Mouse (Mus musculus): ENCODE data around the gene Tmem69. TPM values are rescaled to one million over a fixed set of nuclear protein-coding genes. Genes with fewer than 3 reads are reported as not detected.

Tmem69 gene
- total RNA-seq (2021): 10 to 100 TPM; 18.6 to 20.0 TPM

- DNase-seq: peak; percentile 81
Observed at GRCm38 (mm10) chr4:116555413-116556300, at the start of gene Tmem69. Gene Tmem69 (minus strand): TSS chr4:116555936.

GRCm38 (mm10) chr4:116596978-116597881 is 41.5 kb upstream of the Tmem69 start:
- DNase-seq: peak; percentile 87

GRCm38 (mm10) chr4:116596379-116596778 is 40.6 kb upstream of the Tmem69 start, which contains the start of gene Ccdc17:
Gene Ccdc17 (plus strand): TSS chr4:116596654.
- peak; percentile 7 for DNase-seq

GRCm38 (mm10) chr4:116595793-116596192 is 40.1 kb upstream of the Tmem69 start:
- DNase-seq: no peak

- DNase-seq: peak; percentile 12
Observed at GRCm38 (mm10) chr4:116558151-116558882, 2.6 kb upstream of the Tmem69 start.

GRCm38 (mm10) chr4:116557306-116558121 is 1.8 kb upstream of the Tmem69 start, which contains the start of gene Gpbp1l1:
Gene Gpbp1l1 (plus strand): TSS chr4:116557658.
- DNase-seq: peak; percentile 99

GRCm38 (mm10) chr4:116556561-116557305 is 997 bp upstream of the Tmem69 start:
- DNase-seq: peak; percentile 94

GRCm38 (mm10) chr4:116553035-116553434 is 2.7 kb downstream of the Tmem69 start:
- no peak for DNase-seq

GRCm38 (mm10) chr4:116550432-116550831 is 5.3 kb downstream of the Tmem69 start:
- no peak for DNase-seq

GRCm38 (mm10) chr4:116537737-116538136 is 18.0 kb downstream of the Tmem69 start:
- DNase-seq: no peak

GRCm38 (mm10) chr4:116536351-116536750 is 19.4 kb downstream of the Tmem69 start:
- no peak for DNase-seq

GRCm38 (mm10) chr4:116531109-116531508 is 24.6 kb downstream of the Tmem69 start:
- DNase-seq: no peak

- peak; percentile 96 for DNase-seq
Observed at GRCm38 (mm10) chr4:116507425-116508218, 48.1 kb downstream of the Tmem69 start, which contains the start of gene Ipp. Gene Ipp (plus strand): TSS chr4:116507549.

GRCm38 (mm10) chr4:116506886-116507424 is 48.8 kb downstream of the Tmem69 start:
- peak; percentile 7 for DNase-seq

Other genes starting within 250 kb of the Tmem69 start
- gene Mast2, start 91.8 kb downstream of the Tmem69 start, total RNA-seq (2021): 10 to 100 TPM; 98.2 to 98.4 TPM
- gene Ipp, start 48.4 kb downstream of the Tmem69 start, total RNA-seq (2021): 10 to 100 TPM; 17.3 to 18.0 TPM
- 10 to 100 TPM; 55.7 to 66.5 TPM for gene Gpbp1l1, start 1.7 kb upstream of the Tmem69 start, total RNA-seq (2021)
- 1 to 10 TPM; 1.5 to 4.1 TPM for gene Ccdc17, start 40.7 kb upstream of the Tmem69 start, total RNA-seq (2021)
- 10 to 100 TPM; 89.1 to 92.2 TPM for gene Nasp, start 72.0 kb upstream of the Tmem69 start, total RNA-seq (2021)
- gene Akr1a1, start 95.7 kb upstream of the Tmem69 start, total RNA-seq (2021): 100 to 1,000 TPM; 438 to 466 TPM
- 100 to 1,000 TPM; 393 to 438 TPM for gene Prdx1, start 129.6 kb upstream of the Tmem69 start, total RNA-seq (2021)
- 10 to 100 TPM; 26.5 to 32.4 TPM for gene Mmachc, start 152.5 kb upstream of the Tmem69 start, total RNA-seq (2021)
- 10 to 100 TPM; 10.2 to 10.5 TPM for gene Ccdc163, start 152.6 kb upstream of the Tmem69 start, total RNA-seq (2021)
- 1 to 10 TPM; 1.9 to 2.1 TPM for gene Tesk2, start 165.0 kb upstream of the Tmem69 start, total RNA-seq (2021)

All from heart, postnatal 4 days (tissue).